Mouse (Mus musculus) liver, adult 2 months (tissue): Measurements from ENCODE around the gene Pigo. TPM values are rescaled to one million over a fixed set of nuclear protein-coding genes. Genes with fewer than 3 reads are reported as not detected.

Experiments
- DNase-seq: peaks from one replicate; pipeline ENCODE4 v3.0.0-alpha.2; 2011; ENCODE audit warnings: low read depth, low spot score; ENCODE audit errors: extremely low read depth
- H3K27ac ChIP-seq: fragments of 200-500 bp; replicated peaks from 2 replicates; pipeline ENCODE4 v1.5.1; 2012; ENCODE audit warnings: low read depth, mild to moderate bottlenecking, control low read depth, inconsistent platforms, low read length; ENCODE audit not compliant: insufficient read depth
- H3K27me3 ChIP-seq: fragments of 200-500 bp; 2 replicates; pipeline ENCODE4 v1.6.1; 2012; ENCODE audit warnings: mild to moderate bottlenecking, moderate library complexity, low read length, inconsistent platforms; ENCODE audit not compliant: control insufficient read depth, insufficient read depth
- H3K36me3 ChIP-seq: fragments of 200-500 bp; 2 replicates; pipeline ENCODE4 v1.6.1; 2012; ENCODE audit warnings: low read length, inconsistent platforms; ENCODE audit not compliant: control insufficient read depth, insufficient read depth
- H3K4me1 ChIP-seq: fragments of 200-500 bp; 2 replicates; pipeline ENCODE4 v1.6.1; 2011; ENCODE audit warnings: low read length; ENCODE audit not compliant: control insufficient read depth, insufficient read depth
- H3K4me3 ChIP-seq: fragments of 200-500 bp; 2 replicates; pipeline ENCODE4 v1.5.1; 2011; ENCODE audit warnings: low read depth, mild to moderate bottlenecking, control low read depth, low read length, moderate library complexity; ENCODE audit not compliant: insufficient read depth
- H3K79me2 ChIP-seq: fragments of 200-500 bp; 2 replicates; pipeline ENCODE4 v1.6.1; 2012; ENCODE audit warnings: inconsistent platforms, mild to moderate bottlenecking, low read length, moderate library complexity; ENCODE audit not compliant: control insufficient read depth, insufficient read depth
- H3K9ac ChIP-seq: fragments of 200-500 bp; 2 replicates; pipeline ENCODE4 v1.6.1; 2012; ENCODE audit warnings: low read depth, mild to moderate bottlenecking, control low read depth, inconsistent platforms, low read length
- CTCF ChIP-seq: fragments of 200-500 bp; IDR thresholded peaks from 2 replicates; pipeline ENCODE4 v1.5.1; 2011; ENCODE audit warnings: low read depth, low read length, control low read depth
- POLR2A ChIP-seq: fragments of 200-500 bp; IDR thresholded peaks from 2 replicates; pipeline ENCODE4 v1.6.1; 2011; ENCODE audit warnings: low read length, control low read depth; ENCODE audit not compliant: insufficient read depth; ENCODE audit errors: extremely low read depth
- WGBS: fragments of 180-500 bp; shearing (Covaris S2); methylation state at CpG from one replicate; pipeline ENCODE4 v1.1.7; 2018; 5-methylcytosine and 5-hydroxymethylcytosine counted together
- polyA plus RNA-seq: library from polyadenylated mRNA; depleted of rRNA; stranded (reverse); fragments of >200 nt; gene quantifications from 2 replicates; pipeline ENCODE4 v1.2.3, GENCODE M21; 2012; rRNA removed
- total RNA-seq: library from RNA; depleted of rRNA; stranded (reverse); fragments of >200 nt; gene quantifications from 2 replicates; pipeline ENCODE4 v1.2.3, GENCODE M21; 2014; rRNA removed

Pigo gene
- total and polyA plus RNA-seq, 2 experiments, result 6.9 to 14.0 TPM

GRCm38 (mm10) chr4:42972952-42973351 is 52.7 kb downstream of the Pigo start:
- Histone ChIP-seq H3K4me1 (no peaks in the 10 kb centered on the region), H3K27ac (no peak overlapping the region), H3K9ac (no peak overlapping the region), H3K79me2 (no peaks in the 10 kb centered on the region), H3K4me3 (no peak overlapping the region), H3K36me3 (0 out of 2 replicates have a peak, but pooled peaks cover 2% of the 10 kb centered on the region), H3K27me3 (no peaks in the 10 kb centered on the region)
- DNase-seq, result no peak
- WGBS, result 94% methylated on average over 4 of the region's 4 CpGs
- no peak for TF ChIP-seq CTCF
- TF ChIP-seq POLR2A, result no peak

GRCm38 (mm10) chr4:42969304-42969703 is 56.3 kb downstream of the Pigo start, which contains the start of gene 1700022I11Rik:
Gene 1700022I11Rik (plus strand): TSS chr4:42969604.
- no peak within 1 kb of the TSS for H3K27ac ChIP-seq
- H3K9ac ChIP-seq, result no peak within 1 kb of the TSS
- WGBS, result 89% methylated on average over 4 of the region's 4 CpGs

More at GRCm38 (mm10) chr4:42969304-42969703, 56.3 kb downstream of the Pigo start, which contains the start of gene 1700022I11Rik:
- Histone ChIP-seq H3K79me2 (no peaks in the 10 kb centered on the region), H3K27me3 (no peaks in the 10 kb centered on the region), H3K36me3 (no peaks in the 10 kb centered on the region), H3K4me3 (no peak within 1 kb of the TSS), H3K4me1 (peaks cover 3% of the 10 kb centered on the region; the same call in 1 of the 2 replicates)
- no peak for TF ChIP-seq POLR2A
- no peak for DNase-seq

Other genes with a start within 250 kb of the Pigo start
- gene Fam205a1, start 171.9 kb downstream of the Pigo start, total RNA-seq, result not detected in 2 replicates
- gene Fam205a1, start 171.9 kb downstream of the Pigo start, polyA plus RNA-seq, result not detected in 2 replicates
- gene Gm12394, start 169.0 kb downstream of the Pigo start, total RNA-seq, result not detected in 2 replicates
- gene Gm12394, start 169.0 kb downstream of the Pigo start, polyA plus RNA-seq, result not detected in 2 replicates
- not detected in 2 replicates for gene Fam205c, start 151.6 kb downstream of the Pigo start, total RNA-seq
- gene Fam205c, start 151.6 kb downstream of the Pigo start, polyA plus RNA-seq, result not detected in 2 replicates
- gene Phf24, start 109.2 kb downstream of the Pigo start, total RNA-seq, result 0.18 and 0.20 TPM in 2 replicates
- gene Phf24, start 109.2 kb downstream of the Pigo start, polyA plus RNA-seq, result 0.05 and 0.13 TPM in 2 replicates
- 0.83 and 1.7 TPM in 2 replicates for gene Dnajb5, start 76.0 kb downstream of the Pigo start, total RNA-seq
- 2.8 TPM in 2 replicates for gene Dnajb5, start 76.0 kb downstream of the Pigo start, polyA plus RNA-seq
- gene 1700022I11Rik, start 56.2 kb downstream of the Pigo start, total RNA-seq, result not detected in 2 replicates
- not detected in 2 replicates for gene 1700022I11Rik, start 56.2 kb downstream of the Pigo start, polyA plus RNA-seq
- 182 and 216 TPM in 2 replicates for gene Vcp, start 25.3 kb downstream of the Pigo start, total RNA-seq
- gene Vcp, start 25.3 kb downstream of the Pigo start, polyA plus RNA-seq, result 157 and 163 TPM in 2 replicates
- 1.2 and 2.1 TPM in 2 replicates for gene Fancg, start 15.3 kb downstream of the Pigo start, total RNA-seq
- 2.2 and 2.9 TPM in 2 replicates for gene Fancg, start 15.3 kb downstream of the Pigo start, polyA plus RNA-seq
- 92.2 and 108 TPM in 2 replicates for gene Stoml2, start 5.9 kb upstream of the Pigo start, total RNA-seq
- 88.7 and 106 TPM in 2 replicates for gene Stoml2, start 5.9 kb upstream of the Pigo start, polyA plus RNA-seq
- 4.0 and 4.2 TPM in 2 replicates for gene Fam214b, start 20.4 kb upstream of the Pigo start, total RNA-seq
- 6.2 and 7.7 TPM in 2 replicates for gene Fam214b, start 20.4 kb upstream of the Pigo start, polyA plus RNA-seq
- gene Unc13b, start 33.1 kb upstream of the Pigo start, total RNA-seq, result 3.7 and 5.8 TPM in 2 replicates
- 0.75 and 2.6 TPM in 2 replicates for gene Unc13b, start 33.1 kb upstream of the Pigo start, polyA plus RNA-seq
- 0.13 and 0.28 TPM in 2 replicates for gene Atp8b5, start 241.3 kb upstream of the Pigo start, total RNA-seq
- gene Atp8b5, start 241.3 kb upstream of the Pigo start, polyA plus RNA-seq, result 0.44 and 0.47 TPM in 2 replicates